Mouse (Mus musculus) adrenal gland, postnatal 4 days (tissue): ENCODE results near the gene Hnrnph1. TPM values are rescaled to one million over a fixed set of nuclear protein-coding genes. Genes with fewer than 3 reads are reported as not detected.
A peak's percentile ranks its signal among the peaks of the same experiment; 100 is the strongest.

Experiments used
- DNase-seq, 2 experiments: peaks; one replicate each; pipeline ENCODE4 v3.0.0; 2021 to 2022; ENCODE audit warnings: low spot score in 2 of 2, mixed read lengths in 2 of 2
- total RNA-seq, 2 experiments: library from RNA; stranded (reverse); gene quantifications; 2 replicates each; pipeline ENCODE4 v1.2.3; 2021

Gene Hnrnph1
- total RNA-seq, 2 experiments from 2014 or later: 380 to 474 TPM

DNA sequence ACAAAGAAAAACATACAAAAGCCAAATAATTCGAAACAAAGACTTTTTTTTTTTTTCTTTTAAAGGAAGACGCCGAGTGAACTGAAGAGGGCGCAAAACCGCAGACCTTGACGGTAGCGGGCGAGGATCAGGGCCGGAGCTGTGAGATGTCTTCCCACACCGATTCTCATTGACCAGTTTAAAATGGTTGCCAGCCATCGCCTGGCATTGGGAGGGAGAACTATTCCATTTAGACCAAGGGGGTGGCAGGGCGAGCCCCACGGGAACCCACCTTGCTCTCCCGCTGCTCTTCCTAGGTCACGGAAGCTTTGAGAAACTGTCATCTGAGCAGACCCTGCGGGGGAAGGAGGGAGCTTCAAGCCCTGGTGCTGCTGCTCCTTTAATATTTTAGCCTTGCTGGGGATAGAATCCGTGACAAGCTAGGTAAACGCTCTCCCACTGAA lies 5.4 kb upstream of the Hnrnph1 start:
- no peak for DNase-seq

DNA sequence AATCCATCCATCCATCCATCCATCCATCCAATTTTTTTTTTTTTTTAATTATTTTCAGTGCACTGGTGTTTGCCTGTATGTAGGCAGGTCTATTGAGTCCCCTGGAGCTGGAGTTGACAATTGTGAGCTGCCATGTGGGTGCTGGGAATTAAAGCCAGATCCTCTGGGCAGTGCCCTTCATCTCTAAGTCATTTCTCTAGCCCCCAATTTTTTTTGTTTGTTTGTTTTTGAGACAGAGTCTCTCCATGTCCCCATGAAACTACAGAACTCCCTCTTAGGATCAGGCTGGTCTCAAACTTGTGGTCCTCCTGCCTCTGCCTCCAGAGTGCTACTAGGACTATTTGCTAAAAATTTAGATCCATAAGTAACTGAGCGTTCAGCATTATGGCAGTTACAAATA lies 4.9 kb upstream of the Hnrnph1 start:
- no peak for DNase-seq

DNA sequence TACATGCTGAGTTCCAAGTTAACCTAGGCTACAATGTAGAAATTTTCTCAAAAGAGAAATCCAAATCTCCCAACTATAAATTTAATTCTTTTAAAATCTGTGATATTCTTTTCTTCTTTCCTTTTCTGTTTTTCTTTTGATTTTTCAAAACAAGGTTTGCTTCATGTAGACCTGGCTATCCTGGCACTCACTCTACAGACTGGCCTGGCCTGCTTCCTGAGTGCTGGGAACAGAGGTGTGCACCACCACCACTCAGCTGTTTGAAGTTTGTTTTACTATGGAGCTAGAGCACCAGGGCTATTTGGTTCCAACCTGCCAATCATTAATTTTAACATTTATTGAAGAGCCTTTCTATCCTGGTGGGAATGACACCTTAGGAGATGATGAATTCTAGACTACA lies 3.7 kb upstream of the Hnrnph1 start:
- no peak for DNase-seq

DNA sequence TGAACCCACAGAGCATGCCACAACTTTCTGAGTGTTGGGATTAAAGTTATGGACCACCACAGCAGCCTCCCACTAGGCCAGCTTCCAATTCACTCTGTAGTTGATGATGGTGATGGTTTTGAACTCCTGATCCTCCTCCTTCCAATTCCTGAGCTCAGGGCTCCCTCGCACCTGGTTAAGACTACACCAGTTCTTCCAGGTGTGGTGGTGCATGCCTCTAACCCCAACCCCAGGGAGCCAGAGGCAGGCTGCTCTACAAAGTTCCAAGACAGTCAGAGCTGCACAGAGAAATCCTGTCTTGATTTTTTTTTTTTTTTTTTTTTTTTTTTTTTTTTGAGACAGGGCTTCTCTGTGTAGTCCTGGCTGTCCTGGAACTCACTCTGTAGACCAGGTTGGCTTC lies 3.2 kb upstream of the Hnrnph1 start:
- DNase-seq: no peak

DNA sequence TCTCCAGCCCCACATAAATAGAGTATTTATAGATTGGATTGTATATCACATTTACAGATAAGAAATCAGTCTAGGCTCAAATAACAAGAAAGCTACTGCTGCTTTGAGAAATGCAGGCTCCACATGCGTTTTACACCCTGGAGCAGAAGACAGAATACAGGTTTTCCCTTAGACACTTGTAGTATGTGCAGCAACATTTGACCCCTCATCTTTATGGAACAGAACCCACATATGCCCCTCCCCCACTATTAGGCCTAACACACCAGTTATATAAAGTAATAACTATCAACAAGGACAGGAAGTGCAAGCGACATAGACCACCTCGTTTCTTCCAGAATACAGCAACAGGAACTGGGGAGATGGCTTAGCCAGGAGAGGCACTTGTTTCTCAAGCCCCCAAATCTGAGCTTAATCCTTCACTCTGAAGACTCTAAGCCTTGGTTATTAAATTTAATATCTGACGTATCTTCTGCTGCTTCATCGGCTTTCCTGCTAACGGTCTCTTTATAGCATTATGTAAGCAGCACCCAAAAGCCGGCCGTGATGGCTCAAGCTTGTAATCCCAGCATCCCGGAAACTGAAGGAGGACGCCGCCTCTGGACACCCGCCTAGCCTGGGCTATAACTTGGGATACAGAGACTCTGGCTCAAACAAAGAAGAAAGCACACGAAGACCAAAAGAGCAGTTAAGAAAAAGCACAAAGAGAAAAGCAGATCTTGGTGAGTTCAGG lies 2.3 kb upstream of the Hnrnph1 start:
- DNase-seq: no peak

DNA sequence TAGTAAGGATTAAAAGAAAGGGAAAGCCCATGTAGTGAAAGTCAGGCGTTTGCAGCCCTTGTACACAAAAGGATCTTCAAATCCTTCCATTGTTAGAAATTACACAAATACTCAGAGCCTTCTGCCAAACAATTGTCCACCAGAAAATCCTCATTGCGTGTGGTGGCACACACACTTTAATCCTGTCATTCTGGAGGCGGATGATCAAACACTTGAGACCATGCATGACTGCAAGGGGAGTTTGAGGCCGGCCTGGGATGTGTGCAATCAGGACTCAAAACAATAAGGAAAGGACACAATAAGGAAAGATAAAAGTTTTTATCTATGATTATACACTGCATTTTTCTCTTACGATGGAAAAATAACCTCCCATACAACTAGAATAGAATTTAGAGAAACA lies 1.4 kb upstream of the Hnrnph1 start:
- DNase-seq: no peak

DNA sequence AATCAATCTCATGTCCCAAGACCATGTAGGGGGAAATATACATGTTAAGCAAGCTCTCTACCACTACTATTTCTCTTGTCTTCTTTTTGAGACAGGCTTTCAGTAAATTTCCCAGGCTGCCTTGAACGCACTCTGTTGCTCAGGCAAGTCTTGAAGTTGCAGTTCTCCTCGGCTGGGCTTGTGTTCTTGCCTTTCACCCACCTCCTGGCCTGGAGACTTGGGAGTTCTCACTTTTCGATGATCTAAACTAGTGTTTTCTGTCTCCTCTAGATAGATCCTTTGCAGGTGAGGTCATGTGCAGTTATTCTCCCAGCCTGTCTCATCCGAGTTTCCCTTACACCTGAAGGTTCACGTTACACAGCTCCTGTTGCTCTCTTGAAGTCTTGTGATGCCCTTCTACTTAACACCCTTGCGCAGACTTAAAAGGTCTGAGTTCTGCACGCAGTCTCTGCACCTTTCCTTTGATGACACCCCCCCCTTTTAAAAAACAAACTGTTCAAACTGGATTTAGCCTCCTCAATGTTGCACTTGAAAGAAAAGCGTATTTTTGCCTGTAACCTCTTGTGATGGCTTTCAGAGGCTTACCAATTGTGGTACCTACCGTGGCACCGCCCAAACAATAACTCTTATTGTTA lies 517 bp upstream of the Hnrnph1 start:
- DNase-seq: no peak

DNA sequence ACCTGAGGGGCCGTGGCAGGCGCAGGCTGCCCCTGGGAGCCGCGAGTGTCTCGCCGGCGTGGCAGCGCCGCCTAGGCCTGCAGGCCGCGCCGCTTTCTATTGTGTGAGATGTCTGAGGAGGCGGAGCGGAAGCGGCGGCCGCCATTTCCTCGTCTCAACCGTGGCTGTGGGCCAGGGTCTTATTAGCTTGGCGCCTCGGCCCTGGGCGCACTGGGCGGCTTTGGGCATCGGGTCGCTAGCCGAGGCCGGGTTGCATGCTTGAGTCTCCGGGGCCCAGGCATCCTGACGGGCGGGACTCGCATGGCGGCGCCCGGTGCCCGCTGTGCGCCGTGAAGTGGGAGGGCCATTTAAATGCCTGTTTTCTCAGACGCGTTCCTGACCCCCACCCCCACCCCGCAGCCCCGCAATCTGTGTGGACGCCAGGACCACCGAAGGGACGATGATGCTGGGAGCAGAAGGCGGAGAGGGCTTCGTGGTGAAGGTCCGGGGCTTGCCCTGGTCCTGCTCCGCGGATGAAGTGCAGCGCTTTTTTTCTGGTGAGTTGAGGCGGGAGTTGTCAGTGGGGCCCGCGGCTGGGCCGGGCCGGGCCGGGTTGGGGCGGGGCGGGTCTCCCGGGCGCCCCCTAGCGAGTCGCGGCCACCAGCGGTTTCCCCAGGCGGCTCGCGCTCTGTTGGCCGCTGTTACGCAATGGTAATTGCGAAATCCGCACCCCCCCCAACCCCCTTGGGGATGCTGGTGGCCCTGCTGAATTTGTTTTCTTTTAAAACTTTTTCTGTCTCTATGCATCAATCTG lies 1.3 kb downstream of the Hnrnph1 start:
- peak; percentile 73 to 87 for DNase-seq

DNA sequence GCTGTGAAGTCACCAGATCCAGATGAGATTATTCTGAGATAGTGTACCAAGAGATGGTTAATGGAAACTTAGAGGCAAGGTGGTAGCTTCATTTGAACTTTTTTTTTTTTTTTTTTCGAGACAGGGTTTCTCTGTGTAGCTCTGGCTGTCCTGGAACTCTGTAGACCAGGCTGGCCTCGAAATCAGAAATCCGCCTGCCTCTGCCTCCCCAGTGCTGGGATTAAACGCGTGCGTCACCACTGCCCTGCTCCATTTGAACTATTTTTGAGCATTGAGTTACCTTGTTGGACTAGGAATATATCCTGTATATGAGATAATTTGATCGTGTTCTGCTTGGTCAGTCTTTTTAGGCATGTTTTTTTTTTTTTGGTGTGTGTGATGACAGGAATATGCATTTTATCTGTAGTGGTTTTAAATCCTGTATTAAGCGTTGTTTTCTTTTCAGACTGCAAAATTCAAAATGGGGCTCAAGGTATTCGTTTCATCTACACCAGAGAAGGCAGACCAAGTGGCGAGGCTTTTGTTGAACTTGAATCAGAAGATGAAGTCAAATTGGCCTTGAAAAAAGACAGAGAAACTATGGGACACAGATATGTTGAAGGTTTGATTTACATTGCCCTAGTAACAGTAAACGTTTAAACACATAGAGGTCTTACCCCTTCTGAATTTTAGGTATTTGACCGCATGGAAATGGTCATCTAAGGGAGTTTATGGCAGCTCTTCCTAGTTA lies 2.4 kb downstream of the Hnrnph1 start:
- no peak for DNase-seq

DNA sequence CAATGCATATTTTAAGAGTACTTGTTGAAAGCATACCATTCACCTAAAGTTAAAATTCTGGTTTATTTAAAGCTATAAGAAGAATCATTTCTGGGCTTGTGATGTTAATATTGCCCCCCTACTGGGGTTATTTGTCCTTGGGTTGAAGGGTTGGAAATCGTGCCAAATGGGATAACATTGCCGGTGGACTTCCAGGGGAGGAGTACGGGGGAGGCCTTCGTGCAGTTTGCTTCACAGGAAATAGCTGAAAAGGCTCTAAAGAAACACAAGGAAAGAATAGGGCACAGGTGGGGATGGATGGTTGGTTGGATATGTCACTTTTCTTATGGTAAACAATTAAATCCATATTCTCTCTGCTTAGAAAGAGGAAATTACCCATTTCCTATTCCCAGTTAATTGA lies 4.5 kb downstream of the Hnrnph1 start:
- no peak for DNase-seq

DNA sequence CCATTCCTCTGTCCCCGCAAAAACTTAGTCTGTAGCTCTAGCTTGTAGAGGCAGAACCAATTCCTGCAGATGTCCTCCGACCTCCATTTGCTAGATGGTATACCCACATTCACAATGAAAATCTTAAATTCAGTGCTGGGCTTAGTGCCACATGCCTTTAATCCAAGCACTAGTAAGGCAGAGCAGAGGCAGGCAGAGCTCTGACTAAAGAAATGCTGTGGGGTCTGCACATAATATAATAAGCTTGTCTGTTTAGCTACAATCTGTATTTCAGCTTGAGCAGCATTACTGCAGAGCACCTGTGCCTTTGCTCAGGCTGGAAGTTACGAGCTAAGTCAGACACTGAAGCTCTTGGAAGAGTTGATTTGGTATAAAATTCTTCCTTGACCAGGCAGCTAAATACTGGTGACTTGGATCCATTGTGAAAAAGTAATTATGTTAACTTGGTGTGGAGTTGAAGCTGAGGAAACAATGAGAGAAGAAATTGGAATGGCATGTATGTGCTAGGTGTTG lies 10.4 kb downstream of the Hnrnph1 start:
- no peak for DNase-seq

DNA sequence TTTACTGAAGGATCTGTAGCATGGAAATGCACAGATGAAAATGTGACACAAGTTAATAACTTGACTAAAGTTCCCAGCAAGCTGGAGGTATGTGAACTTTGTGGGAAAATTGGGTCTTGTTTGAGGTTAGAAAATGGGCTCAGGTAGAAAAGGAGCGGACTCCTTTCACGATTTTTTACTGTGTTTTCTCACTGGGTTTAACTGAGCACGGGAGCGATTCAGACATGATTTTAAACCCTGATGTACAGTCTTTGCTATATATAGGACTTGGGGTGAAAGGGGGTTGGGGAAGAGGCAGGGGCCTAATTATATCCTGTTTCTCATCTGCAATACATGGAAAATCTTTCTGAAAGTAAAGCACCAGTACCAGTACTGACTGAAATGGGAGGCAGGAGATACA lies 10.9 kb downstream of the Hnrnph1 start:
- no peak for DNase-seq

DNA sequence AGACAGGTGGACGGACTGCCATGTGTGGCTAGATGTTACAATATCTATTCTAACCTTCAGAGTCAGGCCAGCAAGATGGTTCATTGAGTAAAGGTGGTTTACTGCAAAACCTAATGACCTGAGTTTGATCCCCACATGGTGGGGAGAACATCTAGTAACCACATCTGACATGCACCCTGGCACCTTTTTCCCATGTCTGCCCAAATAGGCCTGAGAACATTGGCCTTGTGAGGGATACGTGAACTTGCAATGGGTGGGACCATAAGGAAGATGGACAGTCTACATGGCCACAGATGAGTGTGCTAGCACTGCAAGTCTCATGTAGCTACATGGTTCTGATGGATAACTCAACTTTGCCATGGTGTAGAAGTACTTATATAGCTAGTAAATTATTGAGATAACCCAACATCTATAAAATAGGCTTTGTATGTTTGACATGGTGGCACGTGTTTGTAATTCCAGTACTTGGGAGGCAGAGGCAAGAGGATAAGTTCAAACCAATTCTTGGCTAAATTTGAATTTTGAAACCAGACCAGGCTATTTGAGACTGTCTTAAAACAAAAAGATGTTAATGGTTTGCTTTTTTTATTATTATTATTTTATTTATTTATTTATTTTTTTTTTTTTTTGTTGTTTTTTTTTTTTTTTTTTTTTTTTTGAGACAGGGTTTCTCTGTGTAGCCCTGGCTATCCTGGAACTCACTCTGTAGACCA lies 11.6 kb downstream of the Hnrnph1 start:
- no peak for DNase-seq

DNA sequence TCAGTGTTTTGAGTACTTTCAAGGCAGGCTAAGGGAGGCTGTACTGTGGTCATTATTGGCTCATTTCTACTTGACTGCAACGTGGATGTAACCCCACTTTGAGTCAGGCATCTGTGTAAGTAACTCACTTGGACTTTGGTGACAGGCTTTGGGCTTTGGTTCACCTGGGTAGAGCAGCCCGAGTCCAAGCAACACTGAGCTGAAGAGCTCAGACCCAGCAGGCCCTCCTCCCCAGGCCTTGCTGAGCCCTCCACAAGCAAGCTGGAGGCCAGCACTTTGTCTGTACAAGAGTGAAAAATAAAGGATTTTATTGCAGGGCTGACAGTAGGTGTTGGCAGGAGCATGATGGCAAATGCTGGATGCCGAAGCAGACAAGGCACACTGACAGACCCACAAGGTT lies 12.2 kb downstream of the Hnrnph1 start:
- DNase-seq: no peak

DNA sequence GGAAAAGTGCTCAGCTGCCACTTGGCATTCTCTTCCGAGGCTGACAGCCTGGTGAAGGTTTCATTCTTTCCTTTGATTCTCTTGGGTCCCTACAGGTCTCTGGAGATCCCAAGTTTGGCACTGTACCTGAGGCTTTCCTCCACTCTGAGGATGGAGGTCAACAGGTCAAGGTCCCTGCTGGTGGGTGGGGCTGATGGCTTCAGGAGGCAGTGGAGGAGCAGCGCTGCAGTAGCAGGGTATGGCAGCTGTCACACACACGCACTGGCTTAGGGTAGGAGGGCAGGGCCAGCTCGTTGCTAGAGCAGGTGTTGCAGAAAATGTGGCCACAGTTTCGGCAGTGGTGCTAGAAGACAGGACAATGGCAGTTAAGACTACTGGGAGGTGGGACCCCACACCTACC lies 12.8 kb downstream of the Hnrnph1 start:
- DNase-seq: no peak

DNA sequence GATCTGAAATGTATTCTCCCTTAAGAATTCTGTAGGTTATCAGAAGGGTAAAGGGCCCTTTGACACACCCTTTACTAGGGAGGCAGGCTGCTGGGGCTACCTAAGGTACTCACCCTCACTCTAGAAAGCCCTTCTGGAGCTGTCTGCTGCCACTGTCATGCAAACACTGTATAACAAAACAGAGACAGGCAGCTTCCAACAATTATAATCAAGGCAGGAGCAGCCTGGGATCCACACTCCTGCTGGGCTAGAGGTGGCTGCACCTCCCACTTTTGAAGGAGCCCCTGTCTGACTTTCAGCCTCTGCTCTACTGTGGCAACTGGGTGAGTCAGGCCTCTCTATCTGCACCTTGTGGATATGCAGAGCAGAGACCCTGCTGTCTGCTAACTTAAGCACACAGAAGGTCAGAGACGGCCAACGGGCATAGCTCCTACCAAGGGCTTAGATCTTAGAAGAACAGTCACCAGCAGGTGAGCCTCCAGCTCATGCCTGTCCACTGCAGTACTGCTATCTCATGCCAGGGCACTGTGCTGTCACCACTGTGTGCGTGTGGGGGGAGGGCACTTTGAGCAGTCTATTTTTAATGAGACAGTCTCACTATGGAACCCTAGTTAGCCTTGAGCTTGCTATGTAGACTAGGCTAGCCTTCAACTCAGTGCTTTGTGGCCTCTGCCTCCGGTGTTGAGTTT lies 14.6 kb downstream of the Hnrnph1 start:
- DNase-seq: no peak

DNA sequence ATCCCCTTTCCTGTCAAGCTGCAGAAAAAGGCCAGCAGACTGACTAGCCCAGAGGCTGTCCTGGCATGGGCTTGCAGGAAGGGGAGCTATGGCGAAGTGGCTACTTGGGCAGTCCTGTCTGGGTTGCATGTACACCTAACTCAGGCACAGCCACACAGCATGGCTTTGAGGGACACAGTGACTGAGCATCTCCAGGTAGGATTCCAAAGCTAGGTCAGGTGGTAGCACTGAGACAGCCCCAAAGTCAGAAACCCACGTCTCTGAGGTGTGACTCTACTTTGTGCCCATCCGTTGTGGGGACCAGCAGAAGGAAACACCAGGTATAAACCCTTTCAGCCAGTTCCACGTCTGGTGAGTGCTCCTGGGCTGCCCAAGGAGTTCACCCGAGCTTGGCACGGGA lies 16.5 kb downstream of the Hnrnph1 start:
- DNase-seq: no peak

DNA sequence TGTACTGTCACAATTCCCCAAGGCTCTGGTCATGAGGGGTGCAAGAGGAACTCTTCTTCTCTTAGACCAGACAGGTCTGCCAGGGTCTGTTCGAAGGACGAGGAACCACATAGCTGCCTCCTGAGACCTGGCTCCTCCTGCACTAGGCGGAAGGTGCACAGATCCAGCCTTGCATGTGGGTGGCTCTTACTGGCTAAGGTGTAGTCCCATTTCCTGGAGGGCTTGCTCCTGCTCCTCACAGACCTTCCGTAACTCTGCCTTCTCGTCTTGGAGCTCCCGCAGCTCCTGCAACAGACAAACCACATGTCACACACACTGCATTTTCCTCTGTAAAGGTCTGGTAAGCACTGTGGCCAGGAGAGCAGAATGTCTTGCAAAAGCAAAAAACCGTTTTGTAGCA lies 17.9 kb downstream of the Hnrnph1 start:
- no peak for DNase-seq

DNA sequence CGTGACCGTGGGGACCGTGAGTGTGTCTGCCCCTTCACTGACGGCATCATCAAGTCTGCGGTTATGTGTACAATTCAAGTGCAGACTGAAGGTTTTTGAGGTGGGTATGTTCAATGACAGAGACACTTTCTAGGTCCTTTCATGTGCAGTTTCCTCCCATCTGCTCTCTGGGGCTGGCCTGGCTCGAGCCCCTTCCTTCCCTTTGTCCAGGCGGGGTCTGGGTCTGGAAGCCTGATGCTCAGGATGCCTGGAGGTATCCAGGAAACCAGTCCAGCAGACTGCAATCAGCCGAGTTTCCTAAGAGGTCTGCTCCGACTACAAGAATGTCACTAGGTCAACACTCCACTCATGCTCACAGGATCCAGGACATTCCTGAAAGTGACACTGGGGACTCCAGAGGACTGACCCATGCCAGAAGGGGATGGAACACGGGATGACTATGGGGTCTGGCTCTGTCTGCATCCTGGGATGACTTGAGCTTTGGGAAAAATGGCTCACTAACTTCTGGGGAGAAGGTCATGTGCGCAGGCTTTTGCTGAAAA lies 20.0 kb downstream of the Hnrnph1 start:
- no peak for DNase-seq

DNA sequence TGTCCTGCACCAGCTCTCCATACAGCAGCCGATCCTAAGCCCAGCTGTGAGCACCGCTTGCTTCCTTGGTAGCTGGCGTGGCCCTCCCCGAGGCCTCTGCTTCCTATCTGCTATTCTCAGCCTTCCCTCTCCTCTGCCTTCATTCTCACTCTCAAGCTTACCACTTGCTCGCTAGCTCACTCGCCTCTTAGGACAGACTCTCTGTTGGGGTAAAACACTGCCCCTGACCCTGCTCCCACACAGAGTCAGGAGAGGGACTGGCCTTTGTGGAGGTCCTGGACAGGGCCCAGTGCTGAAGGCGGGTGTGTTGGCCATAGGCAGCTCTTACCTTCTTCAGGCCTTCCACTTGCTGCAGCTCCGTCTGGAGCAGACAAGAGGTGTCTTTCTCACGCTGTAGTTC lies 20.5 kb downstream of the Hnrnph1 start:
- no peak for DNase-seq
